20 mouse cellular contexts compared by ENCODE assay signal in the genomic region with DNA sequence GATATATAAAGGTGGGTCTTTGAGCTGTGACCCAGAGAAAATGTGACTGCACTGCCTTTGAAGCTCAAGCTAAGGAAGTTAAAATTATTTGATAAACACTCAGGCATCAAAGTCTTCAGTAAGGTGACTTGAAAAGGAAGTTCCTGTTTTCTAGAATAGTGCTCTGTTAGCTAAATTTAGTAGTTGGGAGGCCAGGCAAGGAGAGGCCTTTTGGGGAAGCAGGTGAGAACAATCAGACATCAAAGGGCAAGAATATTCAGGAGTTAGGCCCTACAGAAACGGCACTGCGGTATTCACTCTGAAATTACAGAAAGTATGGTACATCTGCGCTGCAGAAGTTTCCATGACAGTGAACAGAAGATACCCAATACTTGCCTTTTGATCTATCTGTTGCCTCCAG. TPM values are rescaled to one million over a fixed set of nuclear protein-coding genes. Genes with fewer than 3 reads are reported as not detected.
DNase-seq lines count a peak whose midpoint lies in the region; ATAC-seq and TF ChIP-seq lines count a peak whose summit lies in the region.
"Had no signal": no experiment of that assay in that cellular context is flagged by ENCODE, and none has a peak within 500 bp of the region (broad histone marks: within the 10 kb centered on the region; RNA-seq: fewer than 3 reads in every experiment).

No protein-coding gene starts in this region.

- ATAC-seq in monocyte, adult 5-6 weeks (replicated peaks; ENCODE audit: insufficient number of reproducible peaks, low FRiP score, low TSS enrichment, poor library complexity, severe bottlenecking): no peak
- ATAC-seq: hindbrain, embryonic 16.5 days had no signal

- DNase-seq in CD4-positive helper T cell, adult 2 months (ENCODE audit: low read depth, low spot score): peak; percentile 77
- peak; percentile 8 to 24 for DNase-seq in CD8-positive naive resting alpha-beta T cell, adult 2 months (ENCODE audit: low read depth in 2 of 2, low spot score in 2 of 2)
- peak; percentile 34 for DNase-seq in thymus, postnatal 0 days (ENCODE audit: low spot score)
- DNase-seq in left cerebral cortex, postnatal 36 days (ENCODE audit: low spot score in 2 of 2): no peak
- no peak for DNase-seq in right cerebral cortex, adult 18-20 months
- DNase-seq: cerebellum, adult 8-10 months; kidney, adult 8-10 months; lung, postnatal 10 days had no signal

- peak overlapping the region; percentile 51; the same call in 1 of the 2 replicates for H3K27ac ChIP-seq in embryonic fibroblast, embryonic 13.5 days (ENCODE audit: insufficient read depth, low read length)
- H3K27ac ChIP-seq: embryonic facial prominence, embryonic 12.5 days; forebrain, embryonic 10.5 days; heart, embryonic 15.5 days; limb, embryonic 10.5 days; liver, embryonic 14.5 days had no signal

- no peak for TF ChIP-seq POLR2A in embryonic fibroblast, embryonic 13.5 days (IDR thresholded peaks at IDR 0.05; ENCODE audit: low read depth, low read length)

- H3K4me1 ChIP-seq in embryonic fibroblast, embryonic 13.5 days (ENCODE audit: control insufficient read depth, insufficient read depth, low read length): 0 out of 2 replicates have a peak, but pooled peaks cover 3% of the 10 kb centered on the region
- H3K4me1 ChIP-seq: embryonic facial prominence, embryonic 12.5 days; forebrain, embryonic 10.5 days; limb, embryonic 10.5 days had no signal

- intact Hi-C loops in left cerebral cortex, postnatal 36 days (cut with DNase I): no loop called here

- no peak for TF ChIP-seq CTCF in embryonic fibroblast, embryonic 13.5 days (IDR thresholded peaks at IDR 0.05; ENCODE audit: borderline replicate concordance, insufficient read depth, low read length)

- H3K4me3 ChIP-seq in embryonic fibroblast, embryonic 13.5 days (ENCODE audit: insufficient read depth, low read length): no peak overlapping the region
- H3K4me3 ChIP-seq: embryonic facial prominence, embryonic 12.5 days; forebrain, embryonic 10.5 days; heart, embryonic 15.5 days; limb, embryonic 10.5 days had no signal

RNA-seq across cellular contexts. Expression of a gene that starts 34.5 kb away (rescaled TPM):
- polyA plus RNA-seq in embryonic fibroblast, embryonic 13.5 days (2011; ENCODE audit: insufficient read length, low read depth, missing spikeins): 221 and 258 TPM in 2 replicates
- polyA plus RNA-seq in thymus, postnatal 0 days (2015; fragmentation: Nextera tagmentation; extraction: Ambion mirVana): 19.5 and 23.6 TPM in 2 replicates
- 96.6 to 130 TPM (median 98.1 TPM) in 3 replicates for total RNA-seq in monocyte, adult 5-6 weeks (2017)
- 10 to 100 TPM; 48.8 to 70.1 TPM for total RNA-seq in left cerebral cortex, postnatal 36 days (2021)

RNA-seq across cellular contexts. Expression of a gene that starts 40.3 kb away (rescaled TPM):
- polyA plus RNA-seq in embryonic fibroblast, embryonic 13.5 days (2011; ENCODE audit: insufficient read length, low read depth, missing spikeins): not detected in 2 replicates
- polyA plus RNA-seq in thymus, postnatal 0 days (2015; fragmentation: Nextera tagmentation; extraction: Ambion mirVana): not detected in 2 replicates
- not detected in 3 replicates for total RNA-seq in monocyte, adult 5-6 weeks (2017)
- total RNA-seq in left cerebral cortex, postnatal 36 days (2021): not detected
- total RNA-seq: granulocyte monocyte progenitor cell, adult 5-6 weeks; layer of hippocampus, adult 18-20 months had no signal
- polyA plus RNA-seq: embryonic facial prominence, embryonic 12.5 days; forebrain, embryonic 10.5 days; heart, embryonic 15.5 days; hindbrain, embryonic 16.5 days; limb, embryonic 10.5 days; liver, embryonic 14.5 days; midbrain, embryonic 11.5 days; testis, adult 2 months had no signal

RNA-seq across cellular contexts. Expression of a gene that starts 52.7 kb away (rescaled TPM):
- polyA plus RNA-seq in embryonic fibroblast, embryonic 13.5 days (2011; ENCODE audit: insufficient read length, low read depth, missing spikeins): 12.0 and 13.9 TPM in 2 replicates
- polyA plus RNA-seq in thymus, postnatal 0 days (2015; fragmentation: Nextera tagmentation; extraction: Ambion mirVana): 6.7 and 9.5 TPM in 2 replicates
- 0.29 TPM in 1 of 3 replicates, not detected in the others for total RNA-seq in monocyte, adult 5-6 weeks (2017)
- total RNA-seq in left cerebral cortex, postnatal 36 days (2021): 10 to 100 TPM; 15.4 to 23.8 TPM

Comparison
In these comparisons a context has a peak if more than half of its experiments do, and no peak if none do; other contexts are left out.
1. DNase-seq: peak in CD4-positive helper T cell, adult 2 months (single experiment), CD8-positive naive resting alpha-beta T cell, adult 2 months (2 of 2) and thymus, postnatal 0 days (single experiment); none in left cerebral cortex, postnatal 36 days (0 of 2) and right cerebral cortex, adult 18-20 months (single experiment).
2. RNA of a gene that starts 52.7 kb away (total RNA-seq): 15.4 to 23.8 TPM in left cerebral cortex, postnatal 36 days; 0.29 TPM in monocyte, adult 5-6 weeks; every median in the first group is over 10 times any median in the second.